Mouse (Mus musculus) bone marrow macrophage, adult 2 months (primary cell): ENCODE results near the gene Dhrs13.

ENCODE experiments used
- CTCF ChIP-seq: IDR thresholded peaks from 2 replicates; pipeline ENCODE4 v1.5.1; 2012; ENCODE audit warnings: low read depth, mild to moderate bottlenecking, low read length, moderate library complexity
- POLR2A ChIP-seq: IDR thresholded peaks from 2 replicates; pipeline ENCODE4 v1.6.1; 2012; ENCODE audit warnings: mild to moderate bottlenecking, low read depth, low read length, borderline replicate concordance

DNA sequence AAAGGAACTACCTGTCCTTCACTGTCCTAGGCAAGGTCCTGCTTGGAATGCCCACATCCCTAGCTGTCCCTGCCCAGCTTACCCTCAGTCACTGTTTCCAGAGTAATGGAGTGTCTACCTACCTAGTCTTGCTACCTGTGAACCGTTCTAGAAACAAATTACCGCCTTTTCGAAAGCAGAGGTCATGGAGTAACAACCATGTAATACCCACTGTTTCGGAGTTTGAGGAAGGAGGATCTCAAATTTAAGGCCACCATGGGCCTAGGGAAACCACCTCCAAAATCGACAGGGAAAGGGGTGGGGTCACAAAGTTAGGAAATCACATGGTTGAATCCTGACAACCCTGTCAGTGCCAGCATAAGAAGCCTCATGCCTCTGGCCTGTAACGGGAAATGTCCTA is 691 bp upstream of the Dhrs13 start:
- no peak for TF ChIP-seq CTCF
- no peak for TF ChIP-seq POLR2A
